Mouse (Mus musculus) right cerebral cortex, adult 18-20 months (tissue): ENCODE data around the gene Ahctf1.
A peak's percentile ranks its signal among the peaks of the same experiment; 100 is the strongest.
"Not testable (repeated sequence)": the region's sequence is repeated elsewhere in the genome, so short reads cannot be mapped to it uniquely, and the experiment has no call there.

Experiments used
- DNase-seq: peaks from one replicate; pipeline ENCODE4 v3.0.0; 2022; ENCODE audit warnings: mixed read lengths

Ahctf1 gene

DNA sequence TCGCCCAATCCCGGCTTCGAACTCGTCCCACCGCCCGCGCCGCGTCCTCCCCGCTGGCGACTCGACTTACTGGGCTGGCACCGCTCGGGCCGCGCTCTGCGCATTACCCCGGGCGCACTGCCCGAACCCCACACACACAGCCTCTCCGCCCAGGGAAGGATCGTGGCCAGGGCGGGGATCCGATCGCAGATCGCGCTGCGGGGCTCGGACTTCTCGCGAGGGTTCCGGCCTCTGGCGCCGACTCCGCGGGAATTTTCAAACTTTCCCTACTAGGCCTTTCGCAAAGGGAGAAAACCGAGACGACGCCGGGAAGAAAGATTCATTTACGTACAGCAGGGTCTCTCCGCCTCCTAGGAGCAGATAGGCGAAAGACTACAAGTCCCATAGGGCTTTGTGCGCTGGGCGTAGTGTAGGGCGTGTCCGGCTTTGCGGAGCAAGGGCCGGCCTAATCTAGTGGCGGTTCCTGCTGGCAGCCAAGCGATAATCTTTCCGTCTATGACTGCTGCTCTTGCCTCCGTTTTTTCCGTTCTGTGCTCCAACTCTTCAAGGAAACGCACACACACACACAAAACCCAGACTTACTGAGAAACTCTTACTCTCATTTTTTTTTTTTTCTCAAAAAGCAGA, at the start of gene Ahctf1:
TSS of gene Ahctf1 (minus strand) at position 168 of the 627 bp plus-strand sequence.
- DNase-seq, result peak; percentile 99

DNA sequence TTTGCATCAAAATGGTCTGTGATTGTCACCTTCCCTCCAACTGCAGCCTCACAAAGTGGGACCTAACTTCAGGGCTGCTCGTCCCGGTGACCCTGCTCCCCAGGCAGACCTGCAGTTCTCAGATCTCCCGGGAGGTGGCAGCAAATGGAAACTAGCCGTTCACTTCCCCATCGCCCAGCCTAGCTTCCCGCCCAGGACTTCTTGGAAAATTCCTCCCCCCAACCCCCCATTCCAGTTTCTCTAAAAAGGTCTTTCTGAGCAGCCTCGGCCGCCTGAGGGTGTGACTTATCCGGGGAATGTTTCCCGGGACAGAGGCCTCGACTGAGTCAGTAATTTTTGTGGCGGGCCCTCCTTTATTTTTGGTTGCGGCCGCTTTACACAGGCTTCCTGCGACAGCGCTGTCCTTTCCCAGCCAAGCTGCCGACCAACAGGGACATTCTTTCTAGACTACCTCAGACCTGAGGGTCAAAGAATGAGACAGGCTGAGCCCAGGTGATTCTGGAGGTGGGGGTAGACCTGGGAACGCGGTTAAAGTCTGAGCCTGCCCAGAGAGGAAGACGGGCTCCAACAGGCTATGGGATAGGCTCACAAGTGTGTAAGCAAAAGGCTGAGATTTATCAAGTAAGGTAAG, 44.4 kb upstream of the Ahctf1 start:
- peak; percentile 73 for DNase-seq

DNA sequence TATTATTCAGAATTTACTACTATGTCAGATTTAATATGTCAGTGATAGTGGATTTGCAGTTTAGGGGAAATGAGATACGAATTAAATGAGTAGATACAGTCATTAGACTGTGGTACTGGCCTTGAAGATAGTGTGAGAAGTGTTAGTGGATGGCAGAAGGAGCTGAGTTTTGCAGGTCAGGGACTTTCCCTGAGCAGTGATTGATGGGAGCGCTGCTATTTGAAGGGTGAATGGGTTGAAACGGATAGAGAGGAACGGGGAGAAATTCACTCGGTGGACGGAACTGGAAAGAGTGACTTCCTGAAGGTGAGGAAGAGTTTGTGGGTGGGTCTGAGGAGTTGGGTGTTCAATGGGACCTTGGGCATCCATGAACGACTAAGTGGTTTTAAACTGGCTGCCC, 43.7 kb upstream of the Ahctf1 start:
- DNase-seq, result no peak

DNA sequence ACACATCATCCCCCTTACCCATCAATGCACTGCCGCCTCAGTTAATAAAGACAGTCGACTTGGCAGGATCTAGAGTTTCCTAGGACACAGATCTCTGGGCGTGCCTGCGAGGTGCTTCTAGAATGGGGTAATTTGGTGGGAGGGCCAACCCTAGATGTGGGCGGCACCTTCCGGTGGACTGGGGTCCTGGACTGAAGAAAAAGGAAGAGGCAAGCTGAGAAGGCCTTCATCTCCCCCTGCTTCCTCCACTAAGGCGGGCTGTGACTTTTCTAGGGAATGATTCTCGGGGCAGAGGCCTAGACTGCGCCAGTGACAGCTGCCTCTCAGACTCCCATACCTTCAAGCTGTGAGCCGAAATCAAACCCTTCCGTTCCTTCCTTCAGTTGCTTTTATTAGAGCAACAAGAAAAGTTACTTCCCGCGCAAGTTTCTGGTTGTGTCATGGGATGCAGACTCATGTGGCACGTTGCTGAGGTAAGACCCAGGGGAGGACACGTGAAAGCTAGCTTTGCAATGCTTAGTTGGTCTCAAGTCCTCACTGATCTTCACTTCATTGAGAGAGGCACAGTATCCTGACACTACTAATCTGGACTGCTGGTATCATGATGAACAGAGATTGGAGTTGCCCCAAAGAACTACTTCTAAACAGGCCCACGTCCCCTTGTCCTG, 42.5 kb upstream of the Ahctf1 start:
- no peak for DNase-seq

DNA sequence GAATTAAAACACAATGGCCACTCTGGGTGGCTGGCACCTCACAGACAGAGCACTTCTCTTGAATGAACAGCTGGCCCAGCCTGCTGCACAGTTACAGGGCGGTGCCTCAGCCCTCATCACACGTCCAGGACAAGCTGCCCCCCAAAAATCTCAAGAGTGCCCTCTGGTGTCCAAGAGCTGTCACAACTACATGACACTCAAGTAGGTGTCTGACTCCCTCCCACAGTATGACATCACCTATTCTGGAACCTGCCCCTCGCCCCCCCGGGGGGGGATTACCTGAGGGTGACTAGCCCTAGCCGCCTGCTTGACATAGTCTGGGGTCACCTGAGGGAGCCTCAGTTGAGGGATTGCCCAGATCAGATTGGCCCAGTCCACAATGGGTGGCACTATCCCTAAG, 41.4 kb upstream of the Ahctf1 start:
- peak; percentile 53 for DNase-seq

DNA sequence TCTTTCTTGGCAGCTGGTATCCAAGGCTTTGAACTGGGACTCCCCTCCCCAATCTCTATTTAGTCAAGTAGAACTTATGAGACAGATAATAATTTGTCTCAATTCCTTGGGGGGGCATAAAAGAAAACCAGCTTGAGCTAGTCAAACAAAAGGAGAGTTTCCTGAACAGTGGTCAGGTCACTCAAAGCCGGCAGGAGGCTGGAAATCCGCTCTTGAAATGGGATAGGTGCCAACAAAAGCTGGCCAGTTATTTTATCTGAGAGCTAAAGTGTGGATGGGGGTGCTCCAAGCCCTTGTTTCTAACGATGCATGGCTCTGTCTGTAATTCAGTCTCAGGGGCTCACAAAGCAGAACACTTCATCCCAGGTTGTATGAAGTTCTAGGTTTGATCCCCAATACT, 40.5 kb upstream of the Ahctf1 start:
- DNase-seq, result no peak

DNA sequence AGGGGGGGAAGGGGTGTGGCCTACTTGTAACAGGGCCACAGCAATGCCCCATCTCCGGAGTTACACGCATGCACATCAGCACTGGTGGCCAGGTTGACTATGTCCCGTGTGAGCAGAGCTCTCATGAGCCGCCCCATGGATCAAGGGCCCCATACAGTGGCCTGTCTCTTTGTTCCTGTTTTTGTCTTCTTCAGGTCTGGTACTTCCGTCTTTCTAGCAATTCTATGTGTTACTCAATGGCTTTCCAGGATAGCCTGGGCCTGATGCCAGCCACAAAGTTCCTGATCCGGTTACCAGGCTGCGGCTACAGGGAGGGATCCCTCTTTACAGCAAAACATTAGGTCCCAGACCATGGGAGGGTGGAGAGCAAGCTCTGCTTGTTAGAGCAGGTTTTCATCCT, 39.1 kb upstream of the Ahctf1 start:
- no peak for DNase-seq

DNA sequence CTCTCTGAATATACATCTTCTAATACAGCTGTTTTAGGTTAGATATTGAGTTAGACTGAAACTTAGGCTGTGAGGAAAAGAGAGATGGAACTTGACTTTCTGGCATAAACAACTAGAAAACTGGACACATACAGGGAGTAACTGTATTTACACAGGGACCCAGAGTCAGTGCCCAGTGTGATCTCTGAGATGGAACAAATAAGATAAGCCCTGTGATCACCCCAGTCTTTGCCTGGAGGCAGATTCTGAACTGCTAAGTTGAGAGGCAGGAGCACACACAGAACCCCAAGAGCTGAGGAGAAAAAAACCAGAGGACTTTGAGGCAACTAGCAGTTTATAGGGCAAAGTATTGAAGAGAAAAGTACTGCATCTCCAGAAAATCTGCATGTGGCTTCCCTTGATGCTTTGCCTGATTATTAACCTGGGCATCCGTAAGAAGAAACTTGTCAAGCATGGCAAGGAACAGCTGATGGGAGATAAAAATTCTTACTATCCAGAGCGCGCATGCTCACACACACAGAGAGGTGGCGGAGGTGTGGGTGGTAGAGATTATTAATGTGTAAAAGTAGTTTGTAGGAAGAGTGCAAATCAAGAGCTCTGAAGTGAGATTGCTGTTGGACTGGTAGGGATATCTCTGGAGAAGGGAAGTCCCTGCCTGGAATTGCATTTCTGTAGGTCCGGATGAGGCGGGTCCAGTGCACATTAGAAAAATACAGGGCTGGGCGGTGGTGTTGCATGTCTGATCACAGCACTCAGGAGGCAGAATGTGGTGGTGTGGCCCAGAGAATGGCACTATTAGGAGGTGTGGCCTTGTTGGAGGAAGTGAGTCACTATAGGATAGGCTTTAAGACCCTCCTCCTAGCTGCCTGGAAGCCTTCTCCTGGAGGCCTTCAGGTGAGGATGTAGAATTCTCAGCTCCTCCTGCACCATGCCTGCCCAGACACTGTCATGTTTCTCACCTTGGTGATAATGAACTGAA, 33.2 kb upstream of the Ahctf1 start:
- DNase-seq, result peak; percentile 34

DNA sequence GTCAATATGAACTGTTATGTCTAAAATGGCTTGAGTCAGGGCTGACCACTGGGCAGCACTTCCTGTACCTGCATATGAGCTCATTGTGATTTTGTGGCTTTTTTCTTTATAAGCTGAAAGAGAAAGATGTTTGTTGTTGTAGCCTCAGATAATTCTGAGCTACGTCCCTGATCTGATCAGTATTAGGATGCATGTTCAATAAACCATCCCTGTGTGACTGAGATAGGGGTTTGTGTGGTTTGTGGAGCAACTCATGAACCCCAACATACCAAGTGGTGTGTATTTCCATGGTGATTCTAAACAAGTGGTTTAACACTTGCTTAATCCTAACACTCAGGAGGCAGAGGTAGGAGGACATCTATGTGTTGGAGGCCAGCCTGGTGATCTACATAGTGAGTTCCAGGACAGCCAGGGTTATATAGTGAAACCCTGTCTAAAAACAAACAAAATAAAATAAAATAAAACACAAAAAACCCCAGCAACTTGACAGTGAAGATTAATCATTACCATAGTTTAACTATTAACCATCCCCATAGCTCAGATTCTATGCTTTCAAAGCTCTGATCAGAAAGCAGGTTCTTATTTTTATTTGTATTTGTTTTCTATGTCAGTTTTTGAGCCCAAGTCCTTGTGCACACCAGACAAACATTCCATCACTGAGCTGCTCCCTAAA, 32.4 kb upstream of the Ahctf1 start:
- DNase-seq, result no peak

DNA sequence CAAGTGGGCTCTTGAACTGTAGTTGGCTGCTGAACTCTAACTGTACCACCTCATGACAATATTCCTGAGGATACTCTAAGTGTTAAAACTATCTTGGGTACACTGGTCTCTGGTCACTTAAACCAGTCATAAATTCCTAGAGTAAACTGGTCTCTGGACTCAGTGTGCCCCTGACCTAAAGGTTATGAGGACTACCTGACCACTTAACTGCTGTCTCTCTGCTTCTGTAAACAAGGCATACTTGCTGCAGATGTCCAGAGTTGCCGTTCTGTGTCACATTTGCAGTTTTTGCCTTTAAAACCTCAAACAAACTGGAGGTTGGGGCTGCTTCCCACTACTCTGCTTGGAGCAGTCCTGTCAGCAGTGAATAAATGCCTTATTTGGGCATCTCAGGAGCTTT, 30.1 kb upstream of the Ahctf1 start:
- DNase-seq, result no peak

DNA sequence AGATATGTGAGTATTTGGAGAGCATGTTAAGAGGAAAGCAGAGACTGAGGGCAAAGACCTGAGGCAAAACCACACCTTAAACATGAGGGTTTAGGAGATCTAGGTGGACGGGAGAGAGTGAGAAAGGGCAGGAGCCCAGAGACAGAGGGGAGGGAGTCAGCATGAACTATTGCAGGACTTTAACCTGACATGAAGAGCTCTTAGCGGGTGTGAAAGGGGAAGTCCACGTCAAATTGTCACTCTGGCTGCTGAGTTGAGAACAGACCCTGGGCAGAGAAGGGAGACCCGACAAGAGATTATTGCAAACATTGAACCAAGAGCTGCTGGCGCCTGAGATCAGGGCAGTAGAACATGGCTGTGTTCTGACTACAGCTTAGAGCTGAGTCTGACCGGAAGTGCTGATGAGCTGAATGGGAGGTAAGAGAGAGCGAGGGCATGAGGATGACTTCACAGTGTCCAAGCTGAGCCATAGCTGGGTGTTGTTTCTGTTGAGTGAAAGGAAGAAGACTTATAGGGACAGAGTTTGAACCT, 29.3 kb upstream of the Ahctf1 start:
- DNase-seq, result no peak

DNA sequence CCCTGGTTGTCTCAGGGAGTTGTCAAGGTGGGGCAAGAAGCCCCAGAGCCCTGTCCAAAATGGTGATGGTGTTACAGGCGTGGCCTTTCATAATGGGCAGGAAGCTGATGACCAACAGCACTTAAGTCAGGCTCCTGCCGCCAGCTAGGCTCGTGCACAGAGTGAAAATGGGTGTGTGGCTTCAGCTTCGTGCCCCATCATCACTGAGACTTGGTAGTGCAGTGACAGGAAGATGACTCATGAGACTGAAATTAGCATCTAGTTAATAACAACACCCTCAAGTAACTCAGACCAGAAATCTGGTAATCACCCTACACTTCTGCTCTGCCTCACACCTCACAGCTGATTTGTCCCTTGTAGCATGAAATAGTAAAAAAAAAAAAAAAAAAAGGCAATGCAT, 25.4 kb upstream of the Ahctf1 start:
- DNase-seq, result peak; percentile 16

DNA sequence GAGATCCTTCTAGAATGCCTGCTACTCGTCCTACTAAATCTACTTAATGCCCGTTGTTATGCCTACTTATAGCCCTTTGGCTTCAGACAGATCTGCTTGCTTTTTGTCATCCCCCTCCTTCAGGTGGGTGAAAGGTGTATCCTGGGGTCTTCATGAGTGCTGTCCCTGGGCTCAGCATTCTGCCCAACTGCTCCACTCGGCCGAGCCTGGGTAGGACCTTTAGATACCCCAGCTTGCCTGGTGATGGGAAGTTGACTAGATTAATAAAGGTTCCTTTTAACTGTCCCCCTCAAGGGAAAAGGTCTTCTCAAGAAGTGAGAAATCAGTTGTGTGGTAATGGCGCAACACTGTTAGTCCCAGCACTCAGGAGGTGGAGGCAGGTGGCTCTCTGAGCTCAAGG, 24.6 kb upstream of the Ahctf1 start:
- no peak for DNase-seq

DNA sequence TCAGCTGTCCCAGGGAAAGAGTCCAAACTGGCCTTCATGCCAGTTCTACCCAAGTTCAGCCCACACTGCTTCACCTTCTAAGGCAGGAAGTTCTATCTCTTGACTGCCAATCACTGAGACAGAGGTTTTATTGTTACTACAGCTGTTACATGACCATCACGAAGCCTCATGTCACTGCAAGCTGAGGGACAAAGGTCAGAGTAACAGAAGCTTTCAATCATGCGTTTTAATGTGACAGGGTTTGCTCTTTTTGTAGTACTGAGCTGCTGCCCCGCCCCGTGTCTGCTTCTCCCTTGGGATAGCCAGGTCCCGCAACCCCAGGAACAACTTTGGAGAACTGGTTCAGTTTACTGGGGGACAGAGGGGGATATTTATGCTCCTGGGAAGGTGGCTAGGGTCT, 21.1 kb upstream of the Ahctf1 start:
- DNase-seq, result no peak

DNA sequence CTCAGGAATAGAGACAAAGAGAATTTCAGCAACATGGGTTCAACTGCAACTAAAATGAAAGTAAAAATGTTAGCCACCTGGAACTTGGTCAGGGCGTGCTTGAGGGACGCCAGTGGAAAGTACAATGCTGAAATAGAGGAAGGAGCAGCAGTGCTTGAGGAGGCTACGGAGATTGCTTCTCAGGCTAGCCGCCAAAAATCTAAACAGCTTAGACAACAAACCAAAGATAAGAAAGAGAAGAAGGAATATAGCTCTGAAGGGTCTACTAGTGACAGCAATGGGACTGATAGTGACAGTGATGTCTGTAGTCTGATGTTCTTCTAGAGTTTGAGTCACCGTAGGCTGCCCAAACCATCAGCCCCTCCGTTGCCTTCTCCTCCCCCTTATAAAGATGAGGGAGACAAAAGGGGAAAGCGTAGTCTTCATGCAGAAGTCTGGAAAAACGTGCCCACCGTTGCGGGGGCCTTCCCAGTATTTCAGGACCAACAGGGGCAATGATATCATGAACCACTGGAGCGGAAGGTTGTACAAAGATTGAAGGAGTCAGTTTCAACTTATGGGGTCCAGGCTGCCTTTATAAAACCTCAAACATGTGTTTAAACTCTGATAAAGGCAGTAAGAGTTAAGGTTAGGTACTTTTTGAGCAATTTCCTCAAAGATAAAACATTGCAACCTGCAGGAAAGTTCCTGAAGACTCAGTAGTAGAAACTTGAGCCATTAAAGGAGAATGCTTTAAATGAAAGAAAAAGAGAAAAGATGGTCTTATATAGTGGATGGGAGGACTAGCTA, 15.2 kb upstream of the Ahctf1 start:
- not testable (repeated sequence) for DNase-seq

DNA sequence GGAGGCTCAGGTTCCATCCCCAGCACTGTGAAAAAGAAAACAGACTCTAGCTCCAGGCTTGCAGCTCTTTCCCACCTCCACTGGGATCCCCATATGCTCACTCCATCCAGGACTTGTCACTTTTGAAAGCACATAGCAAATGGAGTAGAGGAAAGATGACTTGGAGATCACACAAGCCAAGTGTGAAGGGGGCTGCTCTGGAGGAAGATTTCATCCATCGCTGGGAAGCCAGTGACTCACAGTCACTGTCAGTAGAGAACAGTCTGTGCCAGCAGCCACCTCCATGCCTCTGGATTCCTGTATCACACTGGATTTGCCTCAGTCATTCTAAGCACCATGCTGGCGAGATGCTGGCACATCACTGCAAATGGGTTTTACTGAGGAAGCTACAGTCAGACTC, 11.1 kb upstream of the Ahctf1 start:
- DNase-seq, result peak; percentile 80

DNA sequence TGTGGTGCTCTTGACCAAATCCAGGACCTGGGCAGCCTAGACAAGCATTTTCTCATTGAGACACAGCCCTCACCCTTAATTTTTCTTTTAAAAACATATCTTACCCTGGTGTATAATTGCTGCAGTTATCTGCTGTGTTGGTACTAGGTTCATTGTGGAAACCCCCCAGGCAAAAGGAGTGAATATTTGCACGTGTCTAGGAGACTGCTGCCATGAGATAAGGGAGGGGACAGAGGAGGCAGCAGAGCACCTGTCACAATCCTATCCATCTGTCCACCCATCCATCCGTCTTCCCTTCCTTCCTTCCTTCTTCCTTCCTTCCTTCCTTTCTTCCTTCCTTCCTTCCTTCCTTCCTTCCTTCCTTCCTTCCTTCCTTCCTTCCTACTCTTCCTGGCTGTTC, 9.9 kb upstream of the Ahctf1 start:
- no peak for DNase-seq

DNA sequence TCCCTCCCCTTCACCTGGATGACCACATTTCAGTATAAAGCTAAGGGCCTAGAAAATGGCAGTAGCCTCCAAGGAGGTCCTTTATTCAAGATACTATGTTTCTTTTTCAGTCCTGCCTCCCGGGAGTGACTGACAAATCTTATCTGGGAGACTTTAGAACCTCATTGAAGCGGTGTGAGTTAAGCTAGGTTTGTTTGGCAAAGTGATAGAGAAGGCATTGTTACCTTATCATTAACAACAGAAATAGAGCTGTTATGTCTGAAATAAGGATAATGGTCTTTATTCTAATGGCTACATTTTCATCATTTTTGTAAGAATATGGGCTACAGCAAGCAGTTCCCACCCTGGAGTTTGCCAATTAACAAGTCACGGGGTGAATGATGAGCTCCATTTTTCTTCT, 4.8 kb upstream of the Ahctf1 start:
- DNase-seq, result no peak

DNA sequence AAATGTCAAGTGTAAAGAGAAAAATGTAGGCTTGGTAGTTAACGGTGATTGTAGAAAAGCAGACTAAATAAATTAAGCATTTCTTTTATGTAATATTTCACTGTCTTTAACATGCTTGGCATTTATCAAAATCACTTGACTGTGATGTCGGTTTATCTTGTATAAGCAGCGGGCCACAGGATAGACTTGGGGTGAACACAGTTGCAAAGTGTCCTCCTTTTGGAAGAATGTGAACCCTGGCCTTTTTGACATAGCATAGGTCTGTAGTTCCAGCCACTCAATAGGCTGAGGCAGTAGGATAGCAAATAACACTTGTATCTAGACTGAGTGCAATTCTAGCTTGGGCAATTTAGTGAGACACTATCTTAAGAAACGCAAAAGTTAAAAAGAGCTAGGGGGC, 4.0 kb upstream of the Ahctf1 start:
- DNase-seq, result no peak

DNA sequence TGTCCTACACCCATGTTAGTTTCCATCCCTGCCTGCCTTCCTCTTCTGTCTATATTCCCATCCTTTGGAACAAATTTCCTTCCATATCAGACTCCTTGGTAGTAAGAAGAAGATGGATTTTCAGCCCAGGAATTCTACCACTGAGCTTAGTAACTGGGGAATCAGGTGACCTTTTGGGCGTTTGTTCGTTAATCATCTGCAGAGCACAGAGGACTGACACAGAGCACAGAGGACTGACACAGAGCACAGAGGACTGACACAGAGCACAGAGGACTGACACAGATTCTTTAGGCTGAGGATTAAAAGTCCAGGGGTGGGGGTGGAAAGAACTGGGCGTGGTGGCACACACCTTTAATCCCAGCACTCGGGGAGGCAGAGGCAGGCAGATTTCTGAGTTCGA, 2.3 kb upstream of the Ahctf1 start:
- DNase-seq, result no peak

DNA sequence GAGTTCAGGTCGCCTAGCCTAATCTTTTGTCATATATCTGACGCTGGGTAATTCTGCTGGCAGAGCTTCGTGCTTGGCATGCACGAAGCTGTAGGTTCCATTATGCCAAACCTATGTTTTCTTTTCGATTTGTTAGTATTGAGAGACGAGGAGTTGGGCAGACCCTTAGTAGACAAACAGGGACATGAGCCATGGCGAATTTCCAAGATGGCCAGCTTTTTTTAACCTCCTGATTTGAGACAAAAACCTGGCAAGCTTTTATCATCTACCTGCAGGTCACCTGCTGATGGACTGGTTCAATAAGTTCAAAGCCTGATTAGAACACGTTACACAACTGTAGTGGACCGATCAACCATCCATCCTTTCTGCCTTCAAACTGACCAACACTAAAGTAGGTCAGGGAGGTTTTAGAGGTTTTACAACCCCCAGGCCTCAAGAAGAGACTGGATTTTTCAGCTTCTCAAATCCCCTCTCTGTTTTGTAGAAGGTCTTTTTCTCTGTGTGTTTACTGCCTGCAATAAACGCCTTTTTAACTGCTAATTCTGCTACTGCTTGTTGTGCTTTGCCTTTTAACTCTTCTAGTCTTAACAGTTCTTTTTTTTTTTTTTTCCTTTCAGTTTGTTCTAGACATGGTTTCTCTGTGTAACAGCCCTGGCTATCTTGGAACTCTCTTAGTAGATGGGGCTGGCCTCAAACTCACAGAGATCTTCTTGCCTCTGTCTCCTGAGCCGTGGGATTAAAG, 831 bp upstream of the Ahctf1 start:
- peak; percentile 7 for DNase-seq
